Mouse (Mus musculus) neural tube, embryonic 13.5 days (tissue): ENCODE measurements around the gene Ptprn2. TPM values are rescaled to one million over a fixed set of nuclear protein-coding genes. Genes with fewer than 3 reads are reported as not detected.
A peak's percentile ranks its signal among the peaks of the same experiment; 100 is the strongest.

ENCODE experiments used
- ATAC-seq: fragments of 200-750 bp; cut with Nextera tagmentation; 2 replicates; pipeline ENCODE4 v1.8.0; 2017; ENCODE audit warnings: low read depth, mild to moderate bottlenecking, moderate TSS enrichment, moderate library complexity
- H3K27ac ChIP-seq: fragments of 300-500 bp; sonication (generic); replicated peaks from 2 replicates; pipeline ENCODE4 v1.5.1; 2015; ENCODE audit warnings: moderate library complexity, mild to moderate bottlenecking, inconsistent platforms
- H3K27me3 ChIP-seq: fragments of 300-500 bp; sonication (generic); 2 replicates; pipeline ENCODE4 v1.6.1; 2015; ENCODE audit warnings: mild to moderate bottlenecking, inconsistent platforms
- H3K36me3 ChIP-seq: fragments of 300-500 bp; sonication (generic); 2 replicates; pipeline ENCODE4 v1.6.1; 2015; ENCODE audit warnings: mild to moderate bottlenecking, inconsistent platforms
- H3K4me1 ChIP-seq: fragments of 300-500 bp; sonication (generic); replicated peaks from 2 replicates; pipeline ENCODE4 v1.6.1; 2015; ENCODE audit warnings: inconsistent platforms
- H3K4me2 ChIP-seq: fragments of 300-500 bp; sonication (generic); 2 replicates; pipeline ENCODE4 v1.6.1; 2015; ENCODE audit warnings: inconsistent platforms, mild to moderate bottlenecking, moderate library complexity
- H3K4me3 ChIP-seq: fragments of 300-500 bp; sonication (generic); 2 replicates; pipeline ENCODE4 v1.5.1; 2015; ENCODE audit warnings: mild to moderate bottlenecking, inconsistent platforms
- H3K9ac ChIP-seq: fragments of 300-500 bp; sonication (generic); 2 replicates; pipeline ENCODE4 v1.6.1; 2015; ENCODE audit warnings: moderate library complexity, mild to moderate bottlenecking, inconsistent platforms
- H3K9me3 ChIP-seq: fragments of 300-500 bp; sonication (generic); 2 replicates; pipeline ENCODE4 v1.6.1; 2016; ENCODE audit warnings: inconsistent platforms
- WGBS: fragments of 180-500 bp; shearing (Covaris S2); methylation state at CpG from one replicate; pipeline ENCODE4 v1.1.7; 2015; 5-methylcytosine and 5-hydroxymethylcytosine counted together
- polyA plus RNA-seq: library from polyadenylated mRNA; unstranded; fragments of >200 nt; fragmentation: Nextera tagmentation; extraction: Ambion mirVana; gene quantifications from 2 replicates; pipeline ENCODE4 v1.2.1, GENCODE M21; 2015

Ptprn2 gene
- polyA plus RNA-seq, 1 experiment from 2014 or later: 10.6 TPM

DNA sequence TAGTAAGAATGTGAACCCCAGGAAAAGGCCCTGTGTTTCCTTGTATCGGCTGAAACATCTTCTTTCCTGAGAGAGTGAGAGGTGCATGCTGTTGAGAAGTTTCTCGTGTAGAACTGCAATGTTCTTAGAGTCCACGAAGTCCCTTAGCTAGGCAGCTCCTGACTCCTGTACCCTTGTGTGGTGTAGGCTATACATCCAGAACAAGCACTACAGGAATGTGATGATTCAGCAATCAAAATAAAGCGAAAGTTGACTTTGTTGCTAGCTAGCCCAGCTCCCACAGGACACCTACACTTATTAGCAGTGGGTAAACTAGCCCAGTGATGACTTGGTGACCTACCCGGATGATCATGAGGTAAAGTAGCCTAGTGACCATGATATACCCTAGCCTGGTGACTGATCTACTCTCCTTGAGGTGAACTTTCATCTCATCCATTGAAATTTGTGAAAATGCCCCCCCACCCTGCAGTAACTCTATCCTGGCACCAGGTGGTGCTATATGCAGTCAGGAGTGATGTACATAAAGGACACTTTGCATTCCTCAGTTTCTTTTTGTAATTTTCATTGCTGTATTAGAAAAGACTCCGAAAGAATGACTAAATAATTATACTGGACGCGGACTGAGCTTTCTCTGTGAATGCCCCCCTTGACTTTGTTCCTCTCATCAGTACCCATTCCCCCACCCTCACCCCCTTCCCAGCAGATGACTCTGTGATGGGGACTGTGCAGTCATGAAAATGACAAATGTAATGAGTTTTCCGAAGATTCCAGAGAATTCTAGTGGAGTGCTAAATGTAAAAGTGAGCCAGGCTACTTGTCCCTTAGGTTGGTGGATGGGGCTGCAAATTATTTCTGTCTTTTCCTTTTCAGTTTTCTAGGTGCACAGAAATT, 140.1 kb downstream of the Ptprn2 start:
- ATAC-seq: peak; percentile 49; the same call in 1 of the 2 replicates
- Histone ChIP-seq H3K4me3 (no peak overlapping the region), H3K36me3 (no peaks in the 10 kb centered on the region), H3K27ac (no peak overlapping the region), H3K27me3 (no peaks in the 10 kb centered on the region), H3K9me3 (no peaks in the 10 kb centered on the region), H3K9ac (no peak overlapping the region), H3K4me2 (no peak overlapping the region), H3K4me1 (no peaks in the 10 kb centered on the region)
- 55% methylated on average over 9 of the region's 9 CpGs for WGBS

- Histone ChIP-seq H3K9me3 (no peaks in the 10 kb centered on the region), H3K27me3 (no peaks in the 10 kb centered on the region), H3K4me3 (no peak overlapping the region), H3K4me1 (no peaks in the 10 kb centered on the region), H3K27ac (no peak overlapping the region), H3K4me2 (no peak overlapping the region), H3K36me3 (no peaks in the 10 kb centered on the region), H3K9ac (no peak overlapping the region)
- 84% methylated on average over 3 of the region's 3 CpGs for WGBS
- ATAC-seq: no peak
Observed at GRCm38 (mm10) chr12:116628992-116629391, 143.5 kb downstream of the Ptprn2 start.

GRCm38 (mm10) chr12:116637498-116637897, 152.0 kb downstream of the Ptprn2 start:
- Histone ChIP-seq H3K4me1 (peaks cover 26% of the 10 kb centered on the region), H3K9ac (no peak overlapping the region), H3K27me3 (peaks cover 12% of the 10 kb centered on the region), H3K9me3 (no peaks in the 10 kb centered on the region), H3K36me3 (no peaks in the 10 kb centered on the region), H3K4me2 (no peak overlapping the region), H3K4me3 (no peak overlapping the region), H3K27ac (no peak overlapping the region)
- no peak for ATAC-seq
- 19% methylated on average over 2 of the region's 2 CpGs for WGBS

DNA sequence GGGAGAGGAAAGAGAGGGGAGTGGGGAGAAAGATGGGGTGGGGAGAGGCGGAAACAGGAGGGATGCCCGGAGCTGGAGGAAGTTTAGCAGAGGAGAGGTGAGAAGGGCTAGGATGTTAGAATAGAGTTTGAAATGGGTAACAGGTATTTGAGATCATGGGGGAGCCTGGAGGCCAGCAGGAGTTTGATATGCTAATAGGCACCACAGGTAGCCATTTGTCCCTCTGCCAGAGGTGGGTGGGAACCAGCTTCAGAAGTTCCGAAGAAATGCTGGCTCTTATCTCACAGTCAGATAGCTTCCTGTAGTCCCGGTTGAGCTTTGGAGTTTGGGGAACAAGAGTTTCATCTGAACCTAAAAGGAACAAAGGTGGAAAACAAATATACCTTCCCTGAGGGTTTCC, 155.4 kb downstream of the Ptprn2 start:
- Histone ChIP-seq H3K4me2 (no peak overlapping the region), H3K27ac (no peak overlapping the region), H3K9me3 (no peaks in the 10 kb centered on the region), H3K36me3 (no peaks in the 10 kb centered on the region), H3K27me3 (peaks cover 22% of the 10 kb centered on the region), H3K4me1 (peaks cover 33% of the 10 kb centered on the region), H3K9ac (no peak overlapping the region), H3K4me3 (no peak overlapping the region)
- ATAC-seq: no peak
- WGBS: 28% methylated on average over 4 of the region's 4 CpGs

GRCm38 (mm10) chr12:116641339-116642190, 156.0 kb downstream of the Ptprn2 start:
- peaks cover 33% of the 10 kb centered on the region for H3K4me1 ChIP-seq
- no peaks in the 10 kb centered on the region for H3K9me3 ChIP-seq
- H3K4me3 ChIP-seq: no peak overlapping the region
- H3K4me2 ChIP-seq: peak overlapping the region; percentile 31
- no peak overlapping the region for H3K9ac ChIP-seq
- 17% methylated on average over 14 of the region's 14 CpGs for WGBS
- H3K36me3 ChIP-seq: no peaks in the 10 kb centered on the region
- H3K27ac ChIP-seq: peak overlapping the region; percentile 76
- H3K27me3 ChIP-seq: peaks cover 22% of the 10 kb centered on the region
- ATAC-seq: peak; percentile 93

DNA sequence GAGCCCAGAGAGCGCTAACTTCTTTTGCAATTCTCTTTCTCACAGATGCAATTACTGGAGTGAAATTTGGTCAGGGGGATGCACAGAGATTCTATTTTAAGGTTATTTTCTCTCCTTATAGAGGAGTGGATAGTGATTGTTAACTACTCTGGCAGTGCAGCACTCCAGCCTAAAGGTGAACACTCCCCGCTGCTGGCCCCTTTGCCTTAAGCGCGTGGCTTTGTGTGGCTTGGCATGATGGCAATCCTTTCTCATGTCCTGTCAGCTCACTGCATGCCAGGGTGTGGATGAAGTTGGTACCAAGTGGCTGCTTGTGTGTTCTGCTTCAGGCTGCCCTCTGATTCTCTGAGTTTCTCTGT, 156.7 kb downstream of the Ptprn2 start:
- no peak overlapping the region for H3K4me3 ChIP-seq
- WGBS: 16% methylated on average over 4 of the region's 4 CpGs
- no peaks in the 10 kb centered on the region for H3K9me3 ChIP-seq
- no peaks in the 10 kb centered on the region for H3K36me3 ChIP-seq
- peaks cover 22% of the 10 kb centered on the region for H3K27me3 ChIP-seq
- H3K4me2 ChIP-seq: peak overlapping the region; percentile 31
- peak; percentile 44 for ATAC-seq
- H3K4me1 ChIP-seq: peaks cover 33% of the 10 kb centered on the region
- H3K9ac ChIP-seq: no peak overlapping the region
- peak overlapping the region; percentile 76 for H3K27ac ChIP-seq

DNA sequence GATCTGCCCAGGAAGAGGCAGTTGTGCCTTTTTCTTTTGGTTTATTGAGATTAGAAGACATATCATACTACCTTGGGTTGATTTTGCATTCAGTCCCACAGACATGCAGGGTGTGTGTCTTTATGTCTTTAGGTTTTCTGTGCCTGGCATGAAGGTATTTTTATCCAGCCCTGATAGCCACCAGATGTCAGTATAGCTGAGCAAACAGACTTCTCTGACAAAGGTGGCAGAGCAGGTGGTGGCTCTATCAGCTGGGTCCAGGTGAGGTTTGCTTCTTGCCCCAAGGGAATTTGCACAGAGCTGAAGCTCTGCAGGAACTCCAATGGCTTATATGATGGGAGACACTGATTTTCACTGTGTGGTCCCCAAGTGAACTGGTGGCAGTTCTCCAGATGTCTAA, 161.3 kb downstream of the Ptprn2 start:
- Histone ChIP-seq H3K27ac (no peak overlapping the region), H3K36me3 (no peaks in the 10 kb centered on the region), H3K9me3 (no peaks in the 10 kb centered on the region), H3K27me3 (peaks cover 10% of the 10 kb centered on the region), H3K4me3 (no peak overlapping the region), H3K9ac (no peak overlapping the region), H3K4me1 (peaks cover 14% of the 10 kb centered on the region), H3K4me2 (no peak overlapping the region)
- ATAC-seq: no peak

DNA sequence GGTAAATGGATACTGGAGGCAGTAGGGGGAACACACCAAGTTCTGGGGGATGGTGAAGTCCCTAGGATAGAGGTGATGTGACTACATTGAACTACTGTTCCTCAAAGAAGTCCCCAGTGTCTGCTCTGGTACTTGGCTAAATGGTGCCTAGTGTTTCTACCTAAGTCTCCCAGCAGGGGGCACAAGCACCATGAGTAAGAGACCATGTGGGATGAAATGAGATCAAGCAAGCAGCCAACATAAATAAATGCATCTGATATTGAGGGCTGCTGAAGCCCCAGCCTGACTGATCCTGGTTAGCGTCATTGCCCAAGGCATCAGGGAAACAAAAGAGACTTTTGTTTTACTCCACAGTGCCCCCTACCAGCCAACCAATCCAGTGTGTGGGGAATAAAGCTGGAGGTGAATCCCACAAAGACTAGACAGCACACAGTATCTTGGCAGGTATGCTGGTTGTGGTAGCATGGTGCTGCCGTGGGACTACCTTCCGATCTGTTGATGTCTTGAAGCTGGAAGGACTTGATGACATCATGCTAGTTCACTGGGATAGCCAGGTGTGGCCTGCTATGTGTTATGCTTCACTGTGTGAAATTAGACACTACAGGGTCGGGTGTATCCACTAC, 163.2 kb downstream of the Ptprn2 start:
- H3K27me3 ChIP-seq: peaks cover 6% of the 10 kb centered on the region
- H3K4me3 ChIP-seq: no peak overlapping the region
- H3K36me3 ChIP-seq: no peaks in the 10 kb centered on the region
- H3K9ac ChIP-seq: no peak overlapping the region
- H3K4me2 ChIP-seq: no peak overlapping the region
- peak; percentile 74 for ATAC-seq
- H3K4me1 ChIP-seq: no peaks in the 10 kb centered on the region
- no peaks in the 10 kb centered on the region for H3K9me3 ChIP-seq
- WGBS: 65% methylated on average over 4 of the region's 4 CpGs
- H3K27ac ChIP-seq: no peak overlapping the region

DNA sequence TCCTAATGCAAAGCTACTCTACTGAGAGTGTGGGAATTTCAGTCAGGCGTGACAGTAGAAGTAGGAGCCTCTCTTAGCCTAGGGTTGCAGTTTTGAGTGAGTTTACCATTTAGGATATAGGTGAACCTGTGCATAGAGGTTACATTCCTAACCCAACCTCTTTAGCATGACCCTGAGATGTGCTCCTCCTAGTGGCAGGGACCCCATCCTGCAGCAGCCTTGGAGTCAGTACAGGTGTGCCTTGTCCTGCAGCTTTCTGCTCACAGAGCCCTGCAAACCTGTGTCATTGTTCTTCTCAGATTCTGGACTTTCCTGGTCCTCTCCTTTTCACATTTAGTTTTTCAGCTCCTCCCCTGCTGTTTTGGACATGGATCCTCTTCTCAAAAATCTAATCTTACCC, 168.2 kb downstream of the Ptprn2 start:
- no peaks in the 10 kb centered on the region for H3K4me1 ChIP-seq
- no peaks in the 10 kb centered on the region for H3K36me3 ChIP-seq
- no peak overlapping the region for H3K27ac ChIP-seq
- H3K4me3 ChIP-seq: no peak overlapping the region
- H3K4me2 ChIP-seq: no peak overlapping the region
- H3K9me3 ChIP-seq: no peaks in the 10 kb centered on the region
- H3K9ac ChIP-seq: no peak overlapping the region
- ATAC-seq: no peak
- no peaks in the 10 kb centered on the region for H3K27me3 ChIP-seq
- WGBS: 97% methylated on average over 1 of the region's 1 CpGs

DNA sequence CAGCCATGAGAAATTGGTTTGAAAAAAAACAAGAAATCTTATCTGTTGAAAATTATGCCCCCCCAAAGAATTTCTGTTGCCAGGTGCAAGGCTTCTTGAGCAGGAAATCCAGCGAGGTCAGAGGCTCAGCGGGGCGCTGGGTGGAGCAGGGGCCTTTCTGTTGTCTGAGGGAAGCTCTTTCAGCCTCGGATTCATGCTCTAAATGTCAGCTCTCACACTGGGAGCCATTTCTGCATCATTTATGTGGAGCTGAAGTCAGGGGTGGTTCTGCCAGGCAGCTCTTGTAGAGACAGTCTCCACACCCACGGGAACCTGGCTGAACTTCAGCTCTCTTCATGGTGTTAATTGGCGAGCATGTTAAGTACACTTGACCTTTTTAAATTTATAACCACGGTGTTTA, 174.6 kb downstream of the Ptprn2 start:
- H3K27ac ChIP-seq: no peak overlapping the region
- no peaks in the 10 kb centered on the region for H3K9me3 ChIP-seq
- no peak overlapping the region for H3K4me2 ChIP-seq
- no peak overlapping the region for H3K9ac ChIP-seq
- peaks cover 13% of the 10 kb centered on the region for H3K4me1 ChIP-seq
- H3K27me3 ChIP-seq: no peaks in the 10 kb centered on the region
- ATAC-seq: no peak
- H3K4me3 ChIP-seq: no peak overlapping the region
- no peaks in the 10 kb centered on the region for H3K36me3 ChIP-seq
- 12% methylated on average over 7 of the region's 7 CpGs for WGBS

- H3K9ac ChIP-seq: no peak overlapping the region
- WGBS: 82% methylated on average over 4 of the region's 4 CpGs
Observed at GRCm38 (mm10) chr12:116661018-116661417, 175.5 kb downstream of the Ptprn2 start.

DNA sequence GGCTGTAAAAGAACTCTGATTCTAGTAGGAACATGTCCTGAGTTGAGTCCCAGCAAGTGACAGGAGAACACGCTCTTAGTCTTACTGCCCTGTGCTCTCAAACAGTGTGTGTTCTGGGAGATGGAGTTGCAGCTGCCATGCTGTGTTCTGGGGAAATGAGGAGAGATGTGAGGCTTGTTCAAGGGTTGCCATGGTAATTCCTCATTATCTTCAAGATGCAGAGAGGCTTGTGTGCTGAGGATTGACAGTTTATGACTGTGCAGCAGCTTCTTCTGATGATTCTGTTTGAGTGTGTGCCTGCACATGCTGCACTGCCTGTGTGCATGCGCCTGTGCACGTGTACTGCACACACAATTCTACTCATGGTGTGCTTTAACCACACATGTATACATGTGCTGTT, 192.2 kb downstream of the Ptprn2 start:
- Histone ChIP-seq H3K9ac (no peak overlapping the region), H3K27ac (peak overlapping the region; percentile 68; the same call in 1 of the 2 replicates), H3K4me3 (no peak overlapping the region), H3K36me3 (no peaks in the 10 kb centered on the region), H3K9me3 (no peaks in the 10 kb centered on the region), H3K27me3 (no peaks in the 10 kb centered on the region), H3K4me2 (no peak overlapping the region), H3K4me1 (peaks cover 5% of the 10 kb centered on the region)
- ATAC-seq: peak; percentile 86
- 50% methylated on average over 3 of the region's 3 CpGs for WGBS

More at GRCm38 (mm10) chr12:116661018-116661417, 175.5 kb downstream of the Ptprn2 start:
- Histone ChIP-seq H3K4me2 (no peak overlapping the region), H3K4me1 (peaks cover 13% of the 10 kb centered on the region), H3K9me3 (no peaks in the 10 kb centered on the region), H3K36me3 (no peaks in the 10 kb centered on the region), H3K27me3 (no peaks in the 10 kb centered on the region), H3K27ac (no peak overlapping the region), H3K4me3 (no peak overlapping the region)
- no peak for ATAC-seq
